ENCODE assay signal across 16 mouse cellular contexts in genomic region chr10:20153507-20153906, GRCm38 (mm10). TPM values are rescaled to one million over a fixed set of nuclear protein-coding genes. Genes with fewer than 3 reads are reported as not detected.
DNase-seq lines count a peak whose midpoint lies in the region; ATAC-seq lines count a peak whose summit lies in the region.
"Had no signal": no experiment of that assay in that cellular context is flagged by ENCODE, and none has a peak within 500 bp of the region (broad histone marks: within the 10 kb centered on the region; RNA-seq: fewer than 3 reads in every experiment).

No protein-coding gene starts in this region.

- H3K4me1 ChIP-seq in megakaryocyte, embryonic 14.5 days = peaks cover 63% of the 10 kb centered on the region

- peaks cover 1% of the 10 kb centered on the region for H3K27me3 ChIP-seq in megakaryocyte, embryonic 14.5 days (replicated peaks)

- peak overlapping the region; percentile 51 for H3K4me3 ChIP-seq in megakaryocyte, embryonic 14.5 days (replicated peaks)
- H3K4me3 ChIP-seq: heart, embryonic 15.5 days; limb, embryonic 13.5 days; liver, embryonic 15.5 days had no signal

- no peak for ATAC-seq in megakaryocyte, adult 5-6 weeks (ENCODE audit: poor library complexity, severe bottlenecking)
- ATAC-seq: forebrain, embryonic 16.5 days; inflammation-experienced regulatory T-cells, adult 6 months had no signal

- H3K9me3 ChIP-seq in megakaryocyte, embryonic 14.5 days = no peaks in the 10 kb centered on the region
- H3K9me3 ChIP-seq: heart, embryonic 15.5 days; limb, embryonic 13.5 days; liver, embryonic 15.5 days had no signal

- peak; percentile 97 for DNase-seq in R1 (ENCODE audit: low read depth, low spot score)
- DNase-seq in large intestine, adult 2 months (ENCODE audit: low read depth, low spot score) = peak; percentile 51
- no peak for DNase-seq in cerebellum, adult 11-12 months
- DNase-seq in kidney, postnatal 36 days = no peak
- no peak for DNase-seq in ovary, postnatal 14 days (ENCODE audit: low spot score)
- DNase-seq: cerebellum, adult 9-10 months; gastrocnemius, postnatal 36 days; right cerebral cortex, adult 18-20 months; thymus, adult 2 months had no signal

- 24% methylated on average over 2 of the region's 2 CpGs for WGBS in large intestine, adult 2 months

- H3K36me3 ChIP-seq in megakaryocyte, embryonic 14.5 days (replicated peaks; ENCODE audit: low read length) = no peaks in the 10 kb centered on the region
- H3K36me3 ChIP-seq: heart, embryonic 15.5 days; limb, embryonic 13.5 days; liver, embryonic 15.5 days had no signal

RNA-seq across cellular contexts. Expression of gene Map7, which starts 5.2 kb away (rescaled TPM):
- polyA plus RNA-seq in megakaryocyte, embryonic 14.5 days (2012; ENCODE audit: insufficient read depth, low replicate concordance) = 5.3 and 6.5 TPM in 2 replicates
- 2.3 and 2.7 TPM in 2 replicates for total RNA-seq in megakaryocyte, adult 5-6 weeks (2015)
- 3.1 and 3.8 TPM in 2 replicates for total RNA-seq in megakaryocyte, adult 5-6 weeks (2017)
- polyA plus RNA-seq in large intestine, adult 2 months (2012; rRNA removed) = 21.6 and 33.7 TPM in 2 replicates

Comparison
In these comparisons a context has a peak if more than half of its experiments do, and no peak if none do; other contexts are left out.
1. DNase-seq: peak in R1 (single experiment) and large intestine, adult 2 months (single experiment); none in cerebellum, adult 11-12 months (single experiment), kidney, postnatal 36 days (0 of 2) and ovary, postnatal 14 days (single experiment).